Mouse (Mus musculus): ENCODE data around the gene Arhgap28. TPM values are rescaled to one million over a fixed set of nuclear protein-coding genes. Genes with fewer than 3 reads are reported as not detected.

The Arhgap28 gene
- polyA plus RNA-seq, 2 experiments, result 0.57 to 0.91 TPM

DNA sequence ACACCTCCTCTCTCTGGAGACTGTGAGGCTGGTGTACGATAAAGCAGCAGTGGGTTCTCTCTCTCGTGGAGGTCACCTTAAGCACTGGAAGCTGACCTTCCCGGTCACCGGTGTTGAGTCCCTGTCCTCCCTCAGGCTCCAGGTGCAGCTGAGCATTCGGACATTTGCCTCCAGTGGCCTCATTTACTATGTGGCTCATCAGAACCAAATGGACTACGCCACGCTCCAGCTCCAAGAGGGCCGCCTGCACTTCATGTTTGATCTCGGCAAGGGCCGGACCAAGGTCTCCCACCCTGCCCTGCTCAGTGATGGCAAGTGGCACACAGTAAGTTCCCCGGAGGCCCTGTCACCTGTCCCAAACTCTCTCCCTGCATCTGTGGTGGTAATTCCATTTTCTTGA lies 188.2 kb downstream of the Arhgap28 start:
- no peak for ATAC-seq (ENCODE audit: insufficient read depth)
- Histone ChIP-seq H3K9me3 (ENCODE audit: control insufficient read depth, low read length) (no peaks in the 10 kb centered on the region), H3K4me2 (ENCODE audit: low read depth) (no peak overlapping the region), H3K4me3 (ENCODE audit: insufficient read depth in 1 of 2, low read depth in 2 of 2, low read length in 2 of 2) (no peak overlapping the region), H3K36me3 (replicated peaks; ENCODE audit: control insufficient read depth, insufficient read depth, low read depth) (no peaks in the 10 kb centered on the region), H3K4me1 (replicated peaks; ENCODE audit: control insufficient read depth in 2 of 2, insufficient read depth in 2 of 2, low read length in 1 of 2) (no peaks in the 10 kb centered on the region), H3K27me3 (ENCODE audit: control insufficient read depth, insufficient read depth, low read length) (no peaks in the 10 kb centered on the region), H3K9ac (replicated peaks) (no peak overlapping the region), H3K27ac (no peak overlapping the region)
- TF ChIP-seq EP300 (IDR thresholded peaks at IDR 0.05; ENCODE audit: low read depth) (no peak), CTCF (IDR thresholded peaks at IDR 0.05; ENCODE audit: low read depth) (no peak)
- no peak for DNase-seq (ENCODE audit: low read depth in 3 of 3, low spot score in 3 of 3)
- 71% methylated on average over 11 of the region's 11 CpGs for WGBS (ENCODE audit: insufficient replicate concordance)

DNA sequence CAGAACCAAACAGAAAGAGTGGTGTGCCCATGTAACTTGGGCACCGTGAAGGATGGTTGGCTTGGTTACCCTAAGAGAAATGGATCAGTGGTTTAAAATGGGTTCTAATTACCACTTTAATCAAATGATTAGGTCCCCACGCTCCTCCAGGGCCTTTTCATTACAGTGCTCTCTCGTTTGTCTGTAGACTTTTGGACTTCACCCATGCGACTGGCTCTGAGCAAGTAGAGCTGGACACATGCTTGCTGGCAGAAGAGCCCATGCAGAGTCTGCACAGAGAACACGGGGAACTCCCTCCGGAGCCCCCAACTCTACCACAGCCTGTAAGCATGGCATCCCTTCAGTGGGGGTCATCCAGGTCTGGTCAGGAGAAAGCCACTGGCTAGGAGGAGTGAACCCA lies 190.3 kb downstream of the Arhgap28 start:
- Histone ChIP-seq H3K4me2 (ENCODE audit: low read depth) (no peak overlapping the region), H3K9me3 (ENCODE audit: control insufficient read depth, low read length) (no peaks in the 10 kb centered on the region), H3K27me3 (ENCODE audit: control insufficient read depth, insufficient read depth, low read length) (no peaks in the 10 kb centered on the region), H3K27ac (no peak overlapping the region), H3K4me1 (replicated peaks; ENCODE audit: control insufficient read depth in 2 of 2, insufficient read depth in 2 of 2, low read length in 1 of 2) (no peaks in the 10 kb centered on the region), H3K9ac (replicated peaks) (no peak overlapping the region), H3K4me3 (ENCODE audit: insufficient read depth in 1 of 2, low read depth in 2 of 2, low read length in 2 of 2) (no peak overlapping the region), H3K36me3 (replicated peaks; ENCODE audit: control insufficient read depth, insufficient read depth, low read depth) (no peaks in the 10 kb centered on the region)
- WGBS (ENCODE audit: insufficient replicate concordance), result 59% methylated on average over 6 of the region's 6 CpGs
- no peak for ATAC-seq (ENCODE audit: insufficient read depth)
- TF ChIP-seq CTCF (IDR thresholded peaks at IDR 0.05; ENCODE audit: low read depth) (no peak), EP300 (IDR thresholded peaks at IDR 0.05; ENCODE audit: low read depth) (no peak)
- no peak for DNase-seq (ENCODE audit: low read depth in 3 of 3, low spot score in 3 of 3)

DNA sequence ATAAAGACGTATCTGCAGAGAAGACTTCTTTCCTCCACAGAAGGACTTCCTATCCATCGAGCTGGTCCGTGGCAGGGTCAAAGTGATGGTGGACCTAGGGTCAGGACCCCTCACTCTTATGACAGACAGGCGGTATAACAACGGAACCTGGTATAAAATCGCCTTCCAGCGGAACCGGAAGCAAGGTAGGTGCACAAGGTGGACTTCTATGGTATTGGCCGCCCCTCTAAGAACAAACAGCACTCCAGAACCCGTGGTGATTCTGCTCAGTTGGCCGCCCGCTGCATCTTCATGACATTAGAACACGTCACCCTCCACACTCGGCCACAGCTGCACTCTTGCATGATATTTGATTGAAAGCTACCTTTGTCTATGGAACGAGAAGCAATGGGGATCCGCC lies 194.7 kb downstream of the Arhgap28 start:
- Histone ChIP-seq H3K27ac (no peak overlapping the region), H3K9me3 (ENCODE audit: control insufficient read depth, low read length) (no peaks in the 10 kb centered on the region), H3K9ac (replicated peaks) (no peak overlapping the region), H3K4me2 (ENCODE audit: low read depth) (no peak overlapping the region), H3K36me3 (replicated peaks; ENCODE audit: control insufficient read depth, insufficient read depth, low read depth) (no peaks in the 10 kb centered on the region), H3K4me3 (ENCODE audit: insufficient read depth in 1 of 2, low read depth in 2 of 2, low read length in 2 of 2) (no peak overlapping the region), H3K4me1 (replicated peaks; ENCODE audit: control insufficient read depth in 2 of 2, insufficient read depth in 2 of 2, low read length in 1 of 2) (no peaks in the 10 kb centered on the region), H3K27me3 (ENCODE audit: control insufficient read depth, insufficient read depth, low read length) (no peaks in the 10 kb centered on the region)
- no peak for TF ChIP-seq CTCF (IDR thresholded peaks at IDR 0.05; ENCODE audit: low read depth)
- no peak for TF ChIP-seq EP300 (IDR thresholded peaks at IDR 0.05; ENCODE audit: low read depth)
- DNase-seq (ENCODE audit: low read depth in 3 of 3, low spot score in 3 of 3) (no peak), ATAC-seq (ENCODE audit: insufficient read depth) (no peak)
- WGBS (ENCODE audit: insufficient replicate concordance), result 73% methylated on average over 16 of the region's 16 CpGs
